Mouse (Mus musculus) lung, postnatal 10 days (tissue): ENCODE measurements at regions not wholly inside any gene's neighbourhood (a gene's known extent, or its start where the extent isn't known, plus 50 kb on each side); places are given as distances from the start of the nearest gene placed in this dataset.
"Not testable (repeated sequence)": the region's sequence is repeated elsewhere in the genome, so short reads cannot be mapped to it uniquely, and the experiment has no call there.

Experiments used
- DNase-seq: peaks from one replicate; pipeline ENCODE4 v3.0.0; 2021

DNA sequence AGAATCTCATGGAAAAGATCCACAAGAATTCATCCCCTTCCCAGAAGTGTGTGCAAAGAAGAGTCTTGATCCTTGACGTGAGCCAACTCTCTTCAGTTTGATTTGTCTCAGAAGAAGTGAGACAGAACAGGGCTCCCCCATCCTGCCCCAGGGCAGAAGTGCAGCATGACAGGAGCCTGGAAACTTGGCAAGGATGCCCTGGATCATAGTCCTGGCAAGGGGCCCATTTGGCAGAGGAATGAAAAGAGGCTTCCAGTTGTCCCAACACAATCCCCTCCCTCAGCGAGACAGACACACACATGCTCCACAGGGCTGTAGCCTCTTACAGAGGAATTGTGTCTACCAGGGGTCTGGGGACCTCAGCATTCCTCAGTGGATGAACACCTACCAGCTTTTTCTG, 102.7 kb downstream of the Ptpn20 start:
- DNase-seq: peak; percentile 91

DNA sequence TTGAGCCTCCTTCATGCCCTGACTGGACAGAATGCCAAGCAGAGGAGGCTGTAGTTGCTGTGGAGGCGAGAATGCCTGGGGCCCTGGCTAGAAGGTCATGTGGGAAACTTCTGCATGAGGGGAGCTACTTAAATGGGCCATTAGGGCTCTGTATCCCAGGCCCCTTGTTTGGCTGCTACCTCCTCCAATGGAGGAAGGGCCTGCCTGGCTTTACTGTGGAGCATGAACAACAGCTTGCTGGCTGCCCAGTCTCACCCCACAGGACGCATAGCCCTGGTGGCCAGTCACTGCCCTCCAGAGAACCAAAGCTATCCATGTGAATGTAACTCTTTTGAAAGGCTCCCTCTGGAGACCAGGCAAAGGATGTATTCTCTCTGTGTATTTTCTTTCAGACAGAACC, 105.2 kb downstream of the Ptpn20 start:
- no peak for DNase-seq

DNA sequence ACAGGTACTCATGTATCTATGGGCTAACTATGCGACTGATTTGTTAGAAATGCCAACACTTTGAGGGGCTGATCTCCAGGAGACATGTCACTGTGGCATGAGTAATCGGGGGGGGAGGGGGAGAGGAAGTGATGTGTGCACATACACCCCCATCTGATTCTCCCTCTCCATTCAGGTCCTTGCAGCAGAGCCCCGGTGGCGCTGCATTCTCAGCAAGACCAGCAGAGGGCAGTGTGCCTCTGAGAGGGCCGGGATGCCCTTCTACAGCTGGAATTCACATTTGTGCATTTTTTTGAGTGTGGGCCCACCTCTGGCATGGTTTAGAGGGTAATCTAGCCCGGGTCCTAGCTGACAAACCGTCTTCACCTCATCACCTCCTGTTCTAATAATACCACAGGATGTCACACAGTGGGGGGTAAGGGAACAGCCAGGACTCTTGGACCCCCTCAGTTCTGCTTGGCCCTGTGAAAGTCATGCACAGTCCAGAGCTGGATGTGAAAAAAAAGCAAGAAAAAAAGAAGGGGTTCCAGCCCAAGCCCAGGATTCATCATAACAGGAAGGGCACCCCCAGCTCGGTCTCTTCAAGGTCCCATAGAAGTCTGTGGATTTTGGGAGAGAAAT, 106.5 kb downstream of the Ptpn20 start:
- peak; percentile 89 for DNase-seq

DNA sequence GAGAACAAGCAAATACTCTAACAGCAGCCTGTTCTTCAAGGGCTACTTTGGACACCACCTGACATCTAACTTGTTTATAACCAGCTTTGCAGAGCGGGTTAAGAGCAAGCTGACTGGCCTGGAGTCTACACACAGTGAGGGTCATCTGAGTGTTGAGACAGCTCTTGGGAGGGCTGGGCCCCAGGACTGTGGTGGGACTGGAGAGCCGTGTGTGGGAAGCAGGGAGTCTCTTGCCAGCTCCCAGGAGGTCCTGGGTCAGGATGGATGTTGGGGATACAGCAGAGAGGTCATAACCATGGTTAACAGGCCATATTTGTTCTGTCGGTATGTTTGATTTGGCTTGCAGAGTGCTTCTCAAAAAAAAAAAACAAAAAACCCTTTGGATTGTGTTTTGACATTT, 107.8 kb downstream of the Ptpn20 start:
- DNase-seq: no peak

DNA sequence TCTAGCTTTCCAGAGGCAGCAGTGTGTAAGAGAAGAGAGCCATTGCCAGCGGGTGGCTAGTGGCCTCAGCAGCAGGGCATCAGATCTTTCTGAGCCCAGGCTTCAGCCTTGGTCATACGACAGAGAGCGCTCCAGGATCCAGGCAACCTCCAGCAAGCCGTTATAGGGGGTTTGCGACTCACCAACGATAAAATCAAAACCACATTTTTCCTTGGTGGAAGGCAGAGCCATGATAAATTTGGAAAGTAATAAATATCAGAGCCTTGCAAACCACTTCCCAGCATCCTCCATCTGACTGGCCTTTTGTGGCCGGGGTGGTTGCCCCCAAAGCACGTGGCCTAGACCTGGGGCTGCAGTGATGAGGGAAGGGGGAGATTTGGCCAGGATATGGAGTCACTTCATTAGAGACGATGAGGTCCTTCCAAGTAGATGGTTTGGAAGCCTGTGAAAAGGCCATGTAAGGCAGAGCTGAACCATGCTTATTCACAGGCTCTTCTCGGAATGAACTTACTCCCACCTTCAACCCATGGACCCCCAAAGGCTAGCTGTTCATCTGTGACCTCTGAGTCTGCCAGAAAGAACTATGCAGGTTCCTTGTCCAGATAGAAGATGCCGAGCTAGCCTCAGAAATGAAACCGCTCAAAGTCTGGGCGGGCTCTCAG, 110.9 kb downstream of the Ptpn20 start:
- DNase-seq: no peak

DNA sequence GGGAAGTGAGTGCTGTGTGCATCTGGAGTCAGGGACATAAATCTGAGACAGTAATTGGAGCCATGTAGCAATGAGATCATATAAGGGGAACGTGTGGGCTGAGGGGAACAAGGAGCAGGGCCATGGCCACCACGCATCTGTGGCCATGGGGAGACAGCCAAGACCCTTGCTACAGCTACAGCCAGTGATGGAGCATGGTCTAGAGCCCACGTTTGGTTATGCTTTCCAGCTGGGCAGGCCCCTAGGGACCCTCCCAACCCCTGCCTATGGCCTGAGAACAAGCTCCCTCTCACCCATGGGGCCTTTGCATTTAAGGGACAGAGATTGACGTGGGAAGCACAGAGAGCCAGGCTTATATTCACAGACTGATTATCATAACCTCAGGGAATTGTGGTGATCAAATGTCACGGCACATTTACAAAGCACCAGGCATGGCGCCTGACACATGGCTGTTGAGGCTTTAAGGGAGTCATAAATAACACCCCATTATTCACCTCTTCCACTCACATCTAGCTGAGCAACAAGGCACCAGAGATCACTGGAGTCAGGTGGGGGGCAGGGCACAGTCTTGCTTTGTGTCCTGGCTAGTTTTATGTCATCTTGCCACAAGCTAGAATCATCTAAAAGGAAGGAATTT, 118.8 kb downstream of the Ptpn20 start:
- DNase-seq: no peak

DNA sequence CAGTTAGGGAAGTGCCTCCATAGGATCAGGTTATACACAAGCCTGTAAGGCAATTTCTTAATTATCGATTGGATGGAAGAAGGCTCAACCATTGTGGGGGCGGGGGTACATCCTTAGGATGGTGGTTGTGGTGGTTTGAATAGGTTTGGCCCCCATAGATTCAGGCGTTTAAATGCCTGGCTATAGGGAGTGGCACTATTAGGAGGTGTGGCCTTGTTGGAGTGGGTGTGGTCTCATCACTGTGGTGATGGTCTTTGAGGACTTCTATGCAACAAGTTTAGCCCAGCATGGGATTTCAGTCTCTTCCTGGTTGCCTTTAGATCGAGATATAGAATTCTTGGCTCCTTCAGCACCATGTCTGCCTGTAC, 119.3 kb downstream of the Ptpn20 start:
- DNase-seq: no peak

DNA sequence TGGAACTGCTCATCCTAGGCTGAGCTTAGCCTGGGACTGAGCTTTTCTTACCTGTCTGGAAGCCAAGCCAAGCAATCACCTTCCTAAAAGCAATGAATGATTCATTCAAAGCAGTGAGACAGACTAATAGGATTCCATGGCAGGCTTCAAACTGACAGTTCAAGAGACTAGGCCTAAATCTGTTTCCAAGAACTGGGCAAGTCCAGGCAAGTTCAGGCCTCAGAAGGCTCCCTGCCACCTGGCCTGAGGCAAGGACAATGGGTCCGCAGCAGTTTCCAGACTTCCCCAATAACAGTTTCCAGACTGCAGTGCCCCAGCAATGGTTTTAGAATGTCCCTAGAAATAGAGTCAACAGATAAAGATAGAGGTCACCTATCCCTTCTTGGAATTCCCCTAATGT, 123.5 kb downstream of the Ptpn20 start:
- no peak for DNase-seq

DNA sequence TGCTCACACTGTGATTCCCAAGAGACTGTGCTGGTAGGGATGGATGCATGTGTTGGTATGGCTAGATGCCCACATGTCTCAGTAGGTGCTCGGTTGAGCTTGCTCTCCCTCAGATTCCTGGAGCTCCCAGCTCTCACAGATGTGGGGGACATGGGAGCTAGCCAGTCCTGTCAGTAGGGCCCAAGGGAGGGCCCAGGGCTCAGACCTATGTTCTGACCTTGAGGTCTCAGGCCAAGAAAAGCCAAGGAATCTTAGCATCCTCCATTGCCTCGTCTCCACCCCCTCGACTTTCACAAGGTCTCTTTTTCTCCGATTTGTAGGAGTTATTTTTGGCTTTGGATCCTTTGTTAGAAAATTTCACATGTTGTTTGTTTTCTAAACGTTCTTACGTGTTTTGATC, 130.6 kb downstream of the Ptpn20 start:
- no peak for DNase-seq

DNA sequence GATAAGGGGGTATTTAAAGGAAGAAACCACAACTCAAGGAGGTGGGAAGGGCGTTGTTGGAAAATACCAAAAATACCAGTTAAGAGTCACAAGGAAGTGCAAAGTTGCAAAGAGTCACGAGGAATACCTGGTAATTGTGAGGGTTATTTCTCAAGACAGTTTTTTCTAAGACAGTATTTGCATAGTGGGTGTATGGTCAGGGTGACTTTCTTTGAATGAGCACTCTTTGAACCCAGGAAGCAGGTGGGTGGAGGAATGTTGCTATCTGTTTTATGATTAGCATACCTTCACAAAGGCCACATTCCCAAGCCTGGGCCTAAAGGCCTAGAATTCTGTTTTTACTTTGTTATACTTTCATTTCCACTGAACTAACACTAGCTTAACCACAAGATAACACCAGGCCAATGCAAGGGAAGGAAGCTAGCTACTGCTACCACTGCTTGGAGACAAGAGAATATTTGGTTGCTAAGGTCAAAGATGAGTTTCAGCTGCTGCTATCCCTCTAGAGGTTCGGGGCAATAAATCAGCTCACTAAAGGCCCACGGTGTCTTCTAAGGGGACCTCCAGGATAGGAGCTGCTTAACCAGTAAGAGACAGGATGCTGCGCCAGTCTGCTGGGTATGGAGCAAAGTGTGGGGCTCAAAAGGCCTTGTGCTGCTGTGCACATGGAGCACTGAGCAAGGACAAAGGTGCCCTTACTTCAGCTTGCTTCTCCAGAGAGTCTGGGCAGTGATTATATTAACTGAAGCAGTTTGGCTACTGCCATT, 133.6 kb downstream of the Ptpn20 start:
- DNase-seq: not testable (repeated sequence)

DNA sequence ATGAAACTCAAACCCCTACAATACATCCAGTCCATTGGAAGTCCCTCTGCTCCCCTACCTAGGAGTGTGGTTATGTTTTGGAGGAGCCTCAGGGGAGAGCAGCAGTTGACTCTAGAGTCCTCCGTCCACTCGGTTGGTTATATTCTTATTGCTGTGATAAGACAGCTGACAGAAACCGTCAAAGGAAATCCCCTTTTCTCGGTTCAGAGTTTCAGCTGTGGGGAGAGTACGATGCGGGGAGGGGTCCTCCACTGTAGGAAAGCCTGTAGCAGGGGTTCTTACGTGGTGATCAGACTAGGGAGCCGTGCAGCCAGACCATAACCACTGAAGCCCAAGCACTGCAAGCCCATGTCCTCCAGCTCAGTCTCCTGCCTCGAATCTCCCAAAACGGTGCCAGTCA, 137.5 kb downstream of the Ptpn20 start:
- no peak for DNase-seq

DNA sequence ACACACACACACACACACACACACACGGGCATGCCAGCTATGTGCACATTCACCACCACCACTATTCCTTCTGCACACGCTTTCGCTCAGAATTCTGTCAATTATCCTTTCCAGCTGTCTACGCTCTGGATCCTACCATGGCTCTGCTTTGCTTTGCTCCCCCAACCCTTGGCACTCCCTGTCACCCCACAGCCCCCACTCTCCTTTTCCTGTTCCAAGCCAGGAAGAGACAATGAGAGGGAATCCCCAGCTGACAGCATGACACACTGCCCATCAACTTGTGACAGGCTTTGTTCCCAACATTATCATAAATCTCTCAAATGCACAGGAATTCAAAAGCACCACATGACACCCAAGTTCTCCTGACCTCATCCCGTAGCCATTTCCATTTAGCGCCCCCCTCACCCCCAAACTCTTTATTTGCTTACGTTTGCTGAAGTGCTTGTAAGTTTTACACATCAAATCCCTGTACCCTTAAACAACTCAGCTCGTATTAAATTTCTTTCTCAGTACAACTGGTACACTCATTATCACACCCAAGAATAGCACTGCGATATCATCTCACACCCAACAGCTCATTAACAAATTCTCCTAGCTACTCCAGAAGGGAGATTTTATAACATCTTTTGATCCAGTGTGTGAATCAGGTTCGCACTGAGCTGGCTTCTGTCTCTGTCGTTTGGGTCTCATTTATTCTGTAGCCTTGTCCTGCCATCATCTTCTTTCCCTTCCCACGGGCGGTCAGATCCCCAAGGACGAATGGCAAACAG, 140.3 kb downstream of the Ptpn20 start:
- peak; percentile 29 for DNase-seq

DNA sequence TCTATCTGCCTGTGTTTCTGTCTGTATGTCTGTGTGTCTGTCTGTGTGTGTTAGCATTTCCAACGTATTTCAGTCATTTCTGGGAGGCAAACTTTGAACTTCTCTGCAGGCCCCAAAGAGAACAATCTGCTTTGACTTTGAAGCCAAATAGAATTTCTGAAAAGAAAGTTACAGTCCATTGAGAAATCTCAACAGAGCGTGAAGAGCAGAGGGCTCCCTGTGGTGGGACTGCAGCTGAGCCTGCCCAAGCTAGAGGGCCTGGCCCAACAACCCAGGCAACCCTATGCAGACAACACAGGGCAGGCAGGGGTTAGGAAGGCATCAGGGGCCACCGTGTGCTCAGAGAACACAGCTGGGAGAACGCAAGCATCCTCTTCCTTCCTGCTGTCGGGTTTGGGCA, 143.7 kb downstream of the Ptpn20 start:
- DNase-seq: no peak

DNA sequence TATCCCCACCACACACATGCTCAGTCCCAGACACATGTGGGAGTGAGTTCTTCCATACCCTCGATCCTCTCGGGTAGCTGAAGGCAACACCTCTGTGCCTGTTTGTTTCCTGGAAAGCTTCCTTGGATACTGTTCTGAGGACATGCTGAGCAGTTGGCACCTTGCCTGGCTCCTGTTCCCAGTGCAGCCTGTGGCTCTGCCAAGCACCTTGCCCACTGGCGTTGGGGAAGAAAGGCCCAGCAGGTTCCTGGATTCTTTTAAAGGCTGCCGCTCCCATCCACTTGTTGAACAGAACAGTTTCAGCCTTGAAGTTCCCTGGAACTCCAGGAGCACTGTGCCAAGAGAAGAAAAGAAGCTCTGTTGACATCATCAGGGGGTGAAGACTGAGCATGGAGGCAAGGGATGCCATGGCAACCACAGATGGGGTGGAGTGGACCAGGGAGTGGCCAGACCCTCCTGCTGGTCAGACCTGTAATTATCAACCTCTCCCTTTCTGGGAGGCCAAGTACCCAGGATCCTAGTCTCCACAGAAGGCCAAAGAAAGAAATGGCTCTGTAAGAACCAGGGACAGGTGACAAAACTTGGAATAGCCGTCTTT, 145.5 kb downstream of the Ptpn20 start:
- DNase-seq: no peak

DNA sequence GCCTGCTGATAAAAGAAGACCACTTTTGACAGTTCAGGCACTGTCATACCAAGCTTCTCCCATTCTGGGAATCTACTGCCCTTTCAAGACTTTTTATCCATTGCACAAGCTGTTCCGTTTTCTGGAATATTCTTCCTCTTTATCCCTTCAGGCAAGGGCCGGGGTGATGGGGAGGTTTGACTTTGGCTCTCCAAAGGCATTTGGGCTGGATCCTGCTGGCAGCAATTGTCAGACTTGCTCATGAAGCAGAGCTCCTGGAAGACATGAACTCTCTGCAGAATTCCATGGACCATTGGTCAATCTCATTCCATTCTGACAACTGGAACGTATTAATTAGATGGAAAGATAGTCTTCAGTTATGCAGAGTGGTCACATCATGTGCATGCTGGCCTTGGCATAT, 146.6 kb downstream of the Ptpn20 start:
- DNase-seq: peak; percentile 48

DNA sequence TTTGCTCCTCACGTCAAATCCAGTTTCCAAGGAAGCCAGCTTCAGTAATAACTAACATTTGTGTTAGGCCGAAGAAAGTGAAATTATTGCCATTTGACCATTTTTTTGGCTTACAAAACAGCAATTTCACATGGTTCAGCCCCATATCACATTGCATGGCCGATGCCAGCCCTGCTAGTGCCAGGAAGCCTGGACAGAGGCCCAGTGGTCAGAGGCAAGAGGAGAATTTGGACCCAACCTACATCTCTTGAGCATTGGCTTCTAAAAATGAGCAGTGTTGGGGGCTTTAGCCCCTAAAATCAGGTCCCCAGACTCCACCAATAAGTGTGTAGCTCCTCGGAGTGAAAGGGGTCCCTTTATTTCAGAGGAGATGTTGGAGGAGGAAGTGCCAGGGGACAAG, 157.2 kb downstream of the Ptpn20 start:
- peak; percentile 17 for DNase-seq

DNA sequence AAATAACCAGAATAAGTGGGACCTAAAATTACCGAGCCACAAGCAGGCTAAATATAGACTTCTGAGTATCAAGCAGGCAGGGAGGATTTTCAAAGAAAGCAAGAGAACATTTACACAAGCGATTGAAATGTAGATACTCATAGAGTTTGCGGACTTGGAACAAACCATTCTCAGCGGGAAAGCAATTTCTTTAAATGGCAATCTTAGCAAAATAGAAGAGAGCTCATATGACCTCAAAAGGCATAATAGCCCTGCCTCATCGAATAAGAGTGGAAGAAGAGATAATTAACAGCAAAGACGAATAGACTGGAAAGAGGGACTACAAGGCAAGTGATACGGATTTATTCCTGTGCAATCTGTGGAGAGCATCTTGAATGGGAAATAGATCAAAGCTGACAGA, 163.7 kb upstream of the Gdf10 start:
- DNase-seq: no peak

DNA sequence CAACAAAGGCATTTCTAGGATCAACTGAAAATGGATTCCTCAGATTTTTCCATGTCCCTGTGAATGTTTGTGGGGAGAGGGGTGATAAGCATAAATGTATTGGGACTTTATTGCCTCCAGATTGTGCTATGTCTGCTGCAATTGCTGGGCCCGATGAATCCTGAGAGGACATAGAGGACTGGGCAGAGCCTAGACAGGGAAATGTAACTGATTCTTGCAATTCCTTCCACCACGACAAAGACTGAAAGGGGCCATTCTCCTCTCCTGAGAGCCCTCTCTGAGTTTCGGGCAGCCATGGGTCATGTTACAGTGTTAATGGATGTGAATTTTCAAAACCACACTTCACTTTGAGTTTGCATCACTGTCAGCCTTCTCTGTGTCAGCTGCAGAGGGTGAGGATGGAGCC, 159.7 kb upstream of the Gdf10 start:
- DNase-seq: no peak

DNA sequence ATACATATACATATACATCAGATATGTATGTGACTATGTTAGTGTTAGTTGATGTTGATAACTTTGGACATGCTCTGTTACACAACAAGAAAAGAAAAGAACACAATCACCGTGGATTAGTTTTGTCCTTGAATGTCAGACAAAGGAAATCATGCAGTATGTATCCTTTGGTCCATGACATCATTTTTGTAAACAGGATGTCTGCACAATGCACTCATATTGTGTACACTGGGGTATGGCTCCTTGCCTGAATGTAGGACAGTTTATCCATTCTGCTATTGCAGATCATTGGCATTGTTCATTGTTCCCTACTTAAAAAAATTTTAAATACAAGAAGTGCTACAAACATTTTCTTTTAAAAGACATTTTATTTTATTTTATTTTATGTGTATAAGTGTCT, 157.6 kb upstream of the Gdf10 start:
- peak; percentile 32 for DNase-seq

DNA sequence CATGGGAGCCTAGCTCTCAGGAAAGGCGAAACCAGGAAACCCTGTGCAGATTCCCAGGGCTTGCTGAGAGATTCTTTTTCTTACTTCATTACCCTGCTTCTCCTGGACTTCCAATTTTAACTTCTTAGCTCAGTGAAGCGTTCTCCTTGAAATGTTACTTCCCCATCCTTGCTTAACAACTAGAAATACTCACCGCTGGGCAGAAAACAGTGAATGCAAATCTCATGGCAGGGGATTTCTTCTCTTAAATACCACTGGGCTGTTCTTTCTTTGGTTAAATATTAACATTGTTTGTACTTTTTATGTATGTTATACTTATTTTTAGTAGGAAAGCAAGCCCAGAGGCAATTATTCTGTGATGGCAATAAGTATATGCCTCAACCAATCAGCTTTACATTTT, 151.0 kb upstream of the Gdf10 start:
- no peak for DNase-seq

DNA sequence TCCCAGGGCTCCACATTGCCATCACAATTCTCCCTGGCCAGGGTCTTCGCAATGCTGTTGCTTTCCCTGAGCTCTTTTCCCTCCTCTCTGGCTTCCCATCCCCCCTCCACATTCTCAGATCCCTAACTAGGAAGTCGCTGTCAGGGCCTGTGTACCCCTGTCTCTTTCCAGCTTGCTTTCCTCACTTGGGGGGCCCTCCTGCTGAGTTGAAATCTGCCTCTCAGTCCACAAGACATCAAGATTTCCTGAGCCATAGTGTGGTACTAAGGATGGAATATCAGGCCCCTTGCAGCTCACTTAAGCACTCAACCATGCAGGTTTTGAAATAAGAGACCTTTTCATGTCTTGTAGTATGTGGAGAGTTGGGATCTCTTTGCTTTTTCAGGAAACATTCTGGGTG, 133.8 kb upstream of the Gdf10 start:
- no peak for DNase-seq

DNA sequence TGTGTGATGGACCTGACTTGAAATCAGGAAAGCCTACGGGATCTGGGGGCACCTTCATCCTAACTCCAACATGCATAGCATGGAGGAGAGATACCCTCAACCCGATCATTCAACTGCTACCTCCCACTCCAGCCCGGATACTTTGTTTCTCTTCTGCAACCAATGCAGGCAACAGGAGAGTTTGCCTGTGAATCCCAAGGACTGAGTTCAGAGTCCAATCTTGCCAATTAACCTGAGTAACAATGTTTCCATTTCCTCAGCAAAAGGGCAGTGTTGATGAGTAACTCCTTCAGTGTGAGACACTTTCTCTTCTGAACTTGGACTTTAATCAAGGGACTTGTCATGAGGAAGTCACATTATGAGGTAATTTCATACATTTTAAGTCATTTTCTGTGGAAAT, 129.1 kb upstream of the Gdf10 start:
- DNase-seq: no peak
